Mouse (Mus musculus): ENCODE data around the gene Parva. TPM values are rescaled to one million over a fixed set of nuclear protein-coding genes. Genes with fewer than 3 reads are reported as not detected.

The Parva gene
- total RNA-seq, 2 experiments from 2014 or later = not detected

DNA sequence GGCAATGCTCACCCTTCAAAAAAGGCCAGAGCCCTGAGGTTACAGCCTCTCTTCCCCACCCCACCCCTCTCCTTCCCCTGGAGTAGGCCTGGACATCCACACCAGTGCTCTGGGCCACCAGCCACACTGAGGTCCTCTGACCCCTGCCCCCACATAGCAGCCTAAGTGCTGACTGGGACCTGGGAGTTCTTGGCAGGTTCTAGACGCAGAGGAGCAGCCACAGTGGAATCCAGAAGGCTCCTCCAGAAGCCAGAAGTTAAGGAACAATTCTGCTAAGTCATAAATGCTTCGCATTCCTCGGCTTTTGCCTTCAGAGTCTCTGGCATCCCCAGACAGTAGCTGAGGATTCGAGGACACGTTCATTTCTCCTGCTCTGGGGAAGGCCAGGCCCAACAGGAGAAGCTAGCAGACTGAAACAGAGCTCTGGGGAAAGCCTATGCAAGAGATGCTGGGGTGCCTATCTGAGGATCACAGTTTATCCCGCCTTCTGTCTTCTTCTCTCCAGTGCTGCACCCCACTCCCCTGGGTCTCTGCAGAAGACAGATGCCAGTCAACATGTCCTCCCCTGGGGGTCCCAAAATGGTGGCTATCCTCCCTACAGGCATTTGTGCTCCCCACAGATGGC, 168.0 kb downstream of the Parva start:
- ATAC-seq (replicated peaks; ENCODE audit: poor library complexity) = no peak

DNA sequence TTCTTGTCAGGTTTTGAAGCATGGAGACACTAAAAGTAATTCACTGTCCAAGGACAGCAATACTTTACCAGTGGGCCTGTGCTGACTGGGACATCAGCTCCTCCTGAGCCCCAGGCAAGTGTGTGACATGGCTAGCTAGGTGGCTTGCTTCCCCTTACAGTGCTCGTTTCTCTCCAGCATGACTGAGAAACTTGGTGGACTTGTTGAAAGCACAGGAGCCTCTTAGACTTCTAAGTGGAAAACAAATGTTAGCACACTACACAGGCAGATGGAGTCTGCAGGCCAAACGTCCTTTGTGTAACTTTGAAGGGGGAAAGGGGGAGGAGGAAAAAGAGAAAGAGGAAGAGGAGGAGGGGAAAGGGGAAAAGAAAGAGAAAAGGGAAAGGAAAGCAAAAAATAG, 172.3 kb downstream of the Parva start:
- ATAC-seq (replicated peaks; ENCODE audit: poor library complexity) = no peak

GRCm38 (mm10) chr7:112600163-112600562, 172.9 kb downstream of the Parva start:
- ATAC-seq (replicated peaks; ENCODE audit: poor library complexity) = no peak

DNA sequence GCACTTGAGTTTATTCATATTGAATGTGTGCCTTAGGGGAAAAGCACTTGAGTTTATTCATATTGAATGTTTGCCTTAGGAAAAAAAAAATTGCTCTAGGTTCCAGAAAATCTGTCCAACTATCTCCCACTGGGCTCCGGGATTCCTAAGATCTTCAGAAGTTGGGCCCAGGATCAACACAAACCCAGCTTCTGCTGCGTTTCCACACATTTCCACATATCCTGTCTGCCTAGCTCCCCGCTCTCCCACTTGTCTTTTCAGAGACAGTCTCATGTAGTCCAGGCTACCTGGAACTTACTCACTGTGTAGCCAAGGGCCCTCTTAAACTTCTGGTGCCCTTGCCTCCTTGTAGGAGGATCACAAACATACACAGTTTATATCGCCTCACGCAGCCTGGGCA, 175.7 kb downstream of the Parva start:
- no peak for ATAC-seq (replicated peaks; ENCODE audit: poor library complexity)

DNA sequence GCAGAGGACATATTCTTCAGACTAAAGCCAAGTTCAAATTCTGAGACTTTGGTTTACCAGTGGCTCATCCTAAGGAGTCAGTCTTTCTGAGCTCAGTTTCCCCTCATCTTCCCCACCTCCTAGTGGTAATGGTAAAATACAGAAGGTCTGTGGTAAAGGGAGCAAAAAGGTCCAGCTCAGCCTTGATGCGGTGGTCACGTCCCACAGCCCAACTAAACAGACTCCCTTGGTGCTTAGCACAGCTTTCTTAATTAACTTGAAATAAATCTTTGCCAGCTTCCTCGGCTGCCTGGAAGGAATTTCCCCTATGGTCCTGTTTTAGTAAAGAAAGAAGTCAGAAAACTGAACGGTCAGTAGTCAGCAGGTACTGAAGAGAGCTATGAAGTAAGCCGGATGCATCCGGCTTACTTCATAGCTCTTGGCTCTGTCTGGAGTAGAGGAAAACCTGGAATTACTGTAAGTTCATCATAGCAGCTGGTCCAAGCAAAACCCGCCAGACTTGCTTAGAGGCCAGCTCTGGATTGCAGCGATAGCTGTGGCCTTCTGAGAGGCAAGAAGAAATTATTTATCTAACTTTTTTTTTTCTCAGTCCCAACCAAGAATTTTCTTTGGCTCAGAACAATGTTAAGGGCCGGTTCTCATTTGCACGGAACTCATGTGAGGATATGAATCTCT, 176.3 kb downstream of the Parva start:
- no peak for ATAC-seq (replicated peaks; ENCODE audit: poor library complexity)

DNA sequence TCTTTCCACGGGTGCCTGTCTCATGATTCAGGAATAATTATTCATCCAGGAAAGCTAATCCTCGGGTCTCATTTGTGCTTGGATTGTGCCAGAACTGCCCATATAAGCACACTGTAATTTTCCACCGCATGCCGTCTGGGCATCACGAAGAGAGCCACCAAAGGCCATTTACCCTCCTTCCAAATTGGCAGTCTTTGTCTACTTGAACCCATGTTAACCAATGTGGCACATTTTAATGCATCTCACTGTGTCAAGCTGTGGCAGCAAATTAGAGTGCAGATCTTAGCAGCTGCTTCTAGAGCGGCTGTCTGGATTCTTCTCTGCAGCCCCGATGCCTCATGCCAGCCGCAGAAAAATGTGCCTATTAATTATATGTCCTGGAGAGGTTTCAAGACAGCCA, 176.9 kb downstream of the Parva start:
- ATAC-seq (replicated peaks; ENCODE audit: poor library complexity) = no peak

- no peak for ATAC-seq (replicated peaks; ENCODE audit: poor library complexity)
Observed at GRCm38 (mm10) chr7:112614046-112614790, 186.9 kb downstream of the Parva start.

GRCm38 (mm10) chr7:112614791-112615668, 187.7 kb downstream of the Parva start:
- no peak for ATAC-seq (replicated peaks; ENCODE audit: poor library complexity)

DNA sequence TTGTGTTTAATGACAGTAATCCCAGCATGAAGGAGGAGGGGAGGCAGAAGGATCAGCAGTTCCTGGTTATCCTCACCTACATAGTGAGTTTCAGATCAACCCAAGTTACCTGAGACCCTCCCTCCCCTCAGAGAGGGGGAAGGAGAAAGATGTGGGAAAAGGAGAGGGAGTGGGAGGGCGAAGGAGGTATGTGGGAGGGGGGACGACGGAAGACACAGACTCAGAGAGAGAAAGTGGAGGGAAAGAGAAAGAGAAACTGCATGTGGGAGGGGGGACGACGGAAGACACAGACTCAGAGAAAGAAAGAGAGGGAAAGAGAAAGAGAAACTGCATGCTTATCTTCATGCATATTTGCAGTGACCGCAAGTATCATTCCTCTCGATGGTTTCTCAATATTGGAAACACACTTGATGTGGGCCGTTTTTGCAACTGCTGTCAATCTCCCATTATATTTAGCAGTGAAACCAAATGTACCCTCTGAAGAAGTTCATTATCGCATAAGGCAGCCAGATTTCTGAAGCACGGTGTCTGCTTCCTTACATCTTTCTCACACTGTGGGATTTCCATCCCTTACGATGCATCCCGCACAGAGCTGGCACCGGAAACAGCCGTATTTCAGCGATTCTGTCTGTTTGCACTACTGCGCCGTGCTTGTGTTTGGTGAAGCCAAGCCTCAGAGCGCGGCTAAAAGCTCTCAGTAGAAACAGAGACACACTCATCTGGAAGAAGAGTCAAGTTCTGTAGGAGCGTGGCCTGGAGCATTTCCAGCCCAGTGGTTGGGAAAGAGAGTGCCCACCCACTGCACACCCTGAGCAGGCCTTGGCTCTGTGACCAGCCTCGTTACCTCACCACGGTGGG, 193.2 kb downstream of the Parva start:
- no peak for ATAC-seq (replicated peaks; ENCODE audit: poor library complexity)

- ATAC-seq (replicated peaks; ENCODE audit: poor library complexity) = no peak
Observed at GRCm38 (mm10) chr7:112627481-112627880, 200.2 kb downstream of the Parva start.

DNA sequence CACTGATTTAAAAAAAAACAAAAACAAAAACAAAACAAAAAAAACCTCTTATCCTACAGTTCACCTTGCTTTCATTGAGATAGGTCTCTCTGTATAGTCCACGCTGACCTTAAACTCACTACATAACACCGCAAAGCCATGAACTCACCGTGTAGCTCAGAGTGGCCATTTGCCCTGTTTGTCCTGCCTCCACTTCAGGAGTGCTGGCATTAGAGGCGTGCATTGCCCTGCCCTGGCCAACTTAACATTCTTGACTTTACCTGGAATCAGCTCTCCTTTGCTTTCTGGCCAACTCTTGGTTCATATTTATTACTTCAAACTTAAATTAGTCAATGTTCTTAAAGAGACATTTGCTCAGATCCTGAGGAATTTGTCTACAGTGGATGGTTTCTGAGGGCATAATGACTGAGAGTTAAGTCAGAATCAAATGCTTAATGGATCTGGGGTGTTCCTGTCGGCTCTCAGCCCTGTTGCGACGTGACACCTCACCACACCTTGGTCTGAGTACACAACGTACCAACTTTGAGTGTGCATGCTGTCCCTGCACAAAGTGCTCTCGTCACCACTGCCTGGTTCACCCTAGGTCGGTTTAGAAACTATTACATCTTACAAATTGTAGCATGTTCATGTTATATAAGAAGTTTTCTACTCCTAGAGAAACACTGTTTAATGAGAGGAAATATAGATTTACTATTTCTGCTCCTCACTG, 207.4 kb downstream of the Parva start:
- ATAC-seq (replicated peaks; ENCODE audit: poor library complexity) = no peak

- no peak for ATAC-seq (replicated peaks; ENCODE audit: poor library complexity)
Observed at GRCm38 (mm10) chr7:112635936-112636335, 208.6 kb downstream of the Parva start.

Other genes starting within 250 kb of the Parva start
- gene Mical2, start 201.6 kb upstream of the Parva start, total RNA-seq (2015) = 0.52 and 0.88 TPM in 2 replicates
- gene Mical2, start 201.6 kb upstream of the Parva start, total RNA-seq (2017) = 0.46 and 0.54 TPM in 2 replicates

All from megakaryocyte progenitor cell, adult 5-6 weeks (primary cell).